8 mouse cellular contexts compared by ENCODE assay signal in genomic region chr2:19275602-19276539, GRCm38 (mm10).
DNase-seq lines count a peak whose midpoint lies in the region; ATAC-seq and TF ChIP-seq lines count a peak whose summit lies in the region.

No protein-coding gene starts in this region.

- H3K4me2 ChIP-seq in heart, embryonic 12.5 days, result peak overlapping the region; percentile 84
- H3K4me2 ChIP-seq in kidney, embryonic 16.5 days (replicated peaks; ENCODE audit: low read depth, low read length), result peak overlapping the region; percentile 70

- no peak overlapping the region for H3K27ac ChIP-seq in heart, embryonic 12.5 days (ENCODE audit: poor library complexity, severe bottlenecking)
- H3K27ac ChIP-seq in kidney, embryonic 16.5 days (ENCODE audit: low read length), result peak overlapping the region; percentile 69
- H3K27ac ChIP-seq in liver, adult 2 months (replicated peaks; ENCODE audit: insufficient read depth, low read depth, low read length), result no peak overlapping the region

- H3K9me3 ChIP-seq in erythroblast, embryonic 14.5 days (ENCODE audit: control insufficient read depth, low read length), result no peaks in the 10 kb centered on the region
- H3K9me3 ChIP-seq in heart, embryonic 12.5 days (replicated peaks), result no peaks in the 10 kb centered on the region
- H3K9me3 ChIP-seq in kidney, embryonic 16.5 days (ENCODE audit: low read length), result no peaks in the 10 kb centered on the region

- DNase-seq in CD4-positive, CD25-positive, alpha-beta regulatory T cell, adult 2 months (ENCODE audit: low read depth, low spot score), result peak; percentile 91
- DNase-seq in brain, embryonic 18.5 days (ENCODE audit: low read depth, low spot score), result peak; percentile 73
- DNase-seq in liver, adult 2 months (ENCODE audit: extremely low read depth, low read depth, low spot score), result peak; percentile 44
- DNase-seq in spleen, postnatal 36 days (ENCODE audit: low spot score in 2 of 2), result peak; percentile 61 to 72

- WGBS in heart, embryonic 12.5 days, result 8% methylated on average over 25 of the region's 25 CpGs
- 3% methylated on average over 25 of the region's 25 CpGs for WGBS in kidney, embryonic 16.5 days
- WGBS in liver, adult 2 months, result 11% methylated on average over 25 of the region's 25 CpGs

- no peaks in the 10 kb centered on the region for H3K36me3 ChIP-seq in erythroblast, embryonic 14.5 days (ENCODE audit: control insufficient read depth)
- no peaks in the 10 kb centered on the region for H3K36me3 ChIP-seq in heart, embryonic 12.5 days
- no peaks in the 10 kb centered on the region for H3K36me3 ChIP-seq in kidney, embryonic 16.5 days (ENCODE audit: insufficient read depth, low read length)
- no peaks in the 10 kb centered on the region for H3K36me3 ChIP-seq in liver, adult 2 months (ENCODE audit: control insufficient read depth, insufficient read depth, low read length)

- no peak for TF ChIP-seq POLR2A in liver, adult 2 months (IDR thresholded peaks at IDR 0.05; ENCODE audit: extremely low read depth, insufficient read depth, low read length)

- H3K4me1 ChIP-seq in erythroblast, embryonic 14.5 days (ENCODE audit: control insufficient read depth), result peaks cover 5% of the 10 kb centered on the region
- no peaks in the 10 kb centered on the region for H3K4me1 ChIP-seq in heart, embryonic 12.5 days (replicated peaks)
- H3K4me1 ChIP-seq in kidney, embryonic 16.5 days (ENCODE audit: insufficient read depth, low read length), result peaks cover 2% of the 10 kb centered on the region; the same call in 1 of the 2 replicates
- no peaks in the 10 kb centered on the region for H3K4me1 ChIP-seq in liver, adult 2 months (ENCODE audit: control insufficient read depth, insufficient read depth, low read length)

- peak; percentile 53; the same call in 1 of the 2 replicates for ATAC-seq in heart, embryonic 12.5 days (ENCODE audit: insufficient number of reproducible peaks, low FRiP score)
- ATAC-seq in kidney, embryonic 16.5 days (ENCODE audit: low FRiP score, low TSS enrichment), result peak; percentile 86
- peak; percentile 77; the same call in 1 of the 2 replicates for ATAC-seq in monocyte, adult 5-6 weeks (replicated peaks; ENCODE audit: insufficient number of reproducible peaks, low FRiP score, low TSS enrichment, poor library complexity, severe bottlenecking)

- H3K9ac ChIP-seq in heart, embryonic 12.5 days, result peak overlapping the region; percentile 73
- H3K9ac ChIP-seq in kidney, embryonic 16.5 days (replicated peaks; ENCODE audit: low read length), result peak overlapping the region; percentile 70
- H3K9ac ChIP-seq in liver, adult 2 months (ENCODE audit: low read depth, low read length), result peak overlapping the region; percentile 35; the same call in 1 of the 2 replicates

- no peaks in the 10 kb centered on the region for H3K27me3 ChIP-seq in erythroblast, embryonic 14.5 days (ENCODE audit: control insufficient read depth)
- H3K27me3 ChIP-seq in heart, embryonic 12.5 days (replicated peaks), result peaks cover 8% of the 10 kb centered on the region
- H3K27me3 ChIP-seq in kidney, embryonic 16.5 days (ENCODE audit: insufficient read depth, low read length), result no peaks in the 10 kb centered on the region
- H3K27me3 ChIP-seq in liver, adult 2 months (ENCODE audit: control insufficient read depth, insufficient read depth, low read length), result peaks cover 7% of the 10 kb centered on the region; the same call in 1 of the 2 replicates

- no peaks in the 10 kb centered on the region for H3K79me2 ChIP-seq in liver, adult 2 months (ENCODE audit: control insufficient read depth, insufficient read depth, low read length)

- peak overlapping the region; percentile 57 for H3K4me3 ChIP-seq in erythroblast, embryonic 14.5 days (replicated peaks)
- H3K4me3 ChIP-seq in heart, embryonic 12.5 days, result peak overlapping the region; percentile 45
- H3K4me3 ChIP-seq in kidney, embryonic 16.5 days (ENCODE audit: low read length), result peak overlapping the region; percentile 51
- H3K4me3 ChIP-seq in liver, adult 2 months (ENCODE audit: insufficient read depth, low read depth, low read length), result peak overlapping the region; percentile 13

- peak; percentile 86 for TF ChIP-seq CTCF in liver, adult 2 months (IDR thresholded peaks at IDR 0.05; ENCODE audit: low read depth, low read length)
